Mouse (Mus musculus): ENCODE data around the gene Rpp25l.

GRCm38 (mm10) chr4:41760911-41761310 lies 47.6 kb upstream of the Rpp25l start:
- TF ChIP-seq RAD21 (IDR thresholded peaks at IDR 0.05; ENCODE audit: low read depth, low read length) (no peak), USF1 (IDR thresholded peaks at IDR 0.05; ENCODE audit: low read depth, low read length) (no peak), E2F4 (IDR thresholded peaks at IDR 0.05; ENCODE audit: borderline replicate concordance, low read depth, low read length) (no peak), MYC (IDR thresholded peaks at IDR 0.05; ENCODE audit: low read depth, low read length) (no peak), CTCF (IDR thresholded peaks at IDR 0.05 in 2 of 3, conservative IDR thresholded peaks at IDR 0.05 in 1 of 3; ENCODE audit: control insufficient read depth in 1 of 3, insufficient read depth in 1 of 3, low read depth in 2 of 3, low read length in 3 of 3, poor library complexity in 1 of 3, severe bottlenecking in 1 of 3) (no peak), POLR2A (IDR thresholded peaks at IDR 0.05; ENCODE audit: control insufficient read depth in 1 of 2, insufficient read depth in 1 of 2, low read depth in 1 of 2, low read length in 2 of 2, poor library complexity in 1 of 2) (no peak), GABPA (IDR thresholded peaks at IDR 0.05; ENCODE audit: low read depth, low read length) (no peak), ZC3H11A (IDR thresholded peaks at IDR 0.05; ENCODE audit: low read depth, low read length) (no peak), SIN3A (IDR thresholded peaks at IDR 0.05; ENCODE audit: low read length) (no peak), MAZ (IDR thresholded peaks at IDR 0.05; ENCODE audit: low read depth, low read length) (no peak), MAX (IDR thresholded peaks at IDR 0.05; ENCODE audit: low read length) (no peak; the same call in none of the 2 replicates), RCOR1 (IDR thresholded peaks at IDR 0.05; ENCODE audit: low read depth, low read length) (no peak)

Data from MEL (cell line).